Mouse (Mus musculus): ENCODE measurements around the gene Eif4e.
"Not testable (repeated sequence)": the region's sequence is repeated elsewhere in the genome, so short reads cannot be mapped to it uniquely, and the experiment has no call there.

The Eif4e gene

DNA sequence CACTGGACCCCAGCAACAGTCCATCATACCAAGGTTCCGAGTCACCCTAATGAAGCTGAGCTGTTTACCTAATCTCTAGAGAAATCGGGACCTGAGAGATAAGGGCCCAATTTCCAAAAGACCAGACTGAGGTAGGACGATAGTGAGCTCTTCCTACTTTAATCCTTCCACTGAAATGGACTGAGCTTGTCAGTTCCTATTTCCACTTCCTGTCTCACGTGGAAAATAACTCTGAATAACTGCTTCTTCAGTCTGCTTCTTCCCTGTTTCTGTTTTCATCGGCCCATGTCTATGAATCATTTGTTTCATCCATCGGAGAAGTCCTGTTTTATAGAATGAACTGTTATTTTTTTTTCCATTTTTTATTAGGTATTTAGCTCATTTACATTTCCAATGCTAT is 6.8 kb upstream of the Eif4e start:
- DNase-seq, result no peak

DNA sequence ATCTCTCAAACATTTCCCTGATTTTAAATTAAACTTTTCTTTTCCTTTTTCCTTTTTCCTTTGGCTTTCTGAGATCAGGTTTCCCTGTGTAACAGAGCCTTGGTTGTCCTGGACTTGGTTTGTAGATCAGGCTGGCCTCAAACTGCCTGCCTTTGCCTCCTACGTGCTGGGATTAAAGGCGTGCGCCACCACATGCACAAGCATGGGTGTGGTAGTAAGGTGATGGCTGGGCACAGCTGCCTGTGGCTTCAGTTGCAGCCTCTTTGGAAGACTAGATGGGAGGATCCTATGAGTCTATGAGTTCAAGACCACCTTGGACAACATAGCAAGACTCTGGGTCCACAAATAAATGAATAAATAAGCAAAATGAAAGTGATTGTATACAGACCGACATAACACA is 2.0 kb upstream of the Eif4e start:
- DNase-seq, result no peak

DNA sequence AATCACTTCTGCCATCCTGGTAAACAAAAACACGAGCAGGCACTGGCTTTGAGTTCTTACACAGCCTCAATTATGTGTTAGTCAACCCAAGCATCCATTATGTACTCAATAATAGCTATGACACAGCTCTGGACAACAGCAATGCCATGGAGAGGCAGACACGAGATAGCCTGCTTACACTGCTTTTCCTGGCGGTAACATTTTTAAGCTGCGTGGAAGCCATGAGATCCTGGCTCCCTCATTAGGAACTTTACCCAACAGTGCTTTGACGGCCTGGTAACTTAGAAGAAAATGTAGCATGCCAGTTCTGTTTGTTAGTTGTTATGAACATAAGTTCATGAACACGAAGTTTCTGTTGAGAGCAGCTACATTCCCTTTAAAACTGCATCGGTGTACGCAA is 485 bp upstream of the Eif4e start:
- DNase-seq, result no peak

DNA sequence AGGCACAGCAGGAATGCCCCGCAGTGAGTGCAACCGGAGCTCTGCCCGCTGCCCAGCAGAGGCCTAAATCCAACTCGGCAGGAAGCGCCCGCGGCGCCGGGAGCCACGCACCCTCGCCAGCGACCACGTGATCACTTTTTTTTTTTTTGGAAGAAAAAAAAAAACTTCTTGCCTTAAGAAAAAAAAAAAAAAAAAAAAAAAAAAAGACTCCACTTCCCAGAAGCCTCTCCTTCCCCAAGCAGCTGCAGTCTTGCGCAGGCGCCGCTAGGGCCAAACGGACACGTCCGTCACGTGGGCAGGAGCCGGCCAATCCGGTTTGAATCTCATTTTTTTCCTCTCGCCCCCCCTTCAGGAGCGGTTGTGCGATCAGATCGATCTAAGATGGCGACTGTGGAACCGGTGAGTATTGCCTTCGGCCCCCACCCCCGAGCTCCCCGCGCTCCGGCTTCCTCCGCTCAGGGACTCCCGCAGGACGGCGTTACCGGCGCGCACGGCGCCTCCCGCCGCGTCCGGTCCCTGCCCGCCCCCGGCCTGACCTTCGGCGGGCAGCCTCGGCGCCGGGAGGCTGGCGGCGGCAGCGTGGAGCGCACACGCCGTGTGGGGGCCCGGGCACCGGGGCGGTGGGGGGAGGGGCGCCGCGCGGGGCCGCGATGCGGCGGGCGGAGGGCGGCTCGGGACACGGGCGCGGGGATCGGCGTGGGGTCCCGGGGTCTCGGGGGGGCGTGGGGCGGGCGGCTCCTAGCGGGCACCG is 1.1 kb downstream of the Eif4e start:
- peak; percentile 98 for DNase-seq

DNA sequence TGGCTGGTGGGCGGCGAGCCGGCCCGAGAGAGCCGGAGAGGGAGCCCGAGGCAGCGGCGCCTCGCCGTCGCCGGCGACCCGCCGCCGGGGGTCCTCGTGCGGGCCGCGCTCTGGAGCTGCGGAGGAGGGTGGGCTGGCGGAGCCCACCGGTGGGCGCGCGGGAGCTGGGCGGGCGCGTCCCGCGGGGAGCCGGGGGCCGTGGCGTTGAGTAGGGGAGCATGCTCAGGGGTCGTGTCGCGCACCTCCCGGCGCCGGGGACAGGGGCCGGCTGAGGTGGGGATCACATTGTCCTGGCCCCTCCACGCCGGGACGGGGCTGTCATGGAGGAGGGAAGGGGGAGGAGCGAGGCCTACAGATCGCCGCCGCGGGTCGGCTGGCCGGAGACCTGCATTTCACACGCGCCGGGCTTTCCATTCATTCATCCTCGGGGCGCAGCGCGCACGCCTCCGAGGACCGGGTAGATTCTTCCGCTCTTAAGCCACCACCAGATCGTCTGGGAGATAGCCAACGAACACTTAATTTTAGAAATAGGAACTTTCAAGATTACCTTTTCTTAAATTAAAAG is 1.8 kb downstream of the Eif4e start:
- peak; percentile 50 for DNase-seq

DNA sequence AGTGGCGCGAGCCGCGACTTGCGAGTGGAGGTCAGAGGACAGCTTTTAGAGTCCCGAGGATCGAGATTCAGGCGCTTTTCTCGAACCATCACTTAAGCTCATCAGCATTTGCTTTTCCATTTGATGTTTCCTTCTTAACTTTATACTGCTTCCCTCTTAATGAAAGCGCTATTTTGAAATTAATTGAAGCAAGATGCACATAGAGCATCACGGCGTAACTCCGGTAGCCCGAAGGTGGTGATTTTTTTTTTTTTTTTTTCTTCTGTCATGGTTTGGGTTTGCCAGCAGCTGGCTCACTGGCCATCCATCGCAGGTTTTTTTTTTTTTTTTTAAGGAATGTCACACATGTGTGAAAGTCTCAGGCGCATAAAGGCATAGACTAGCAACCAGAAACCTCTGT is 2.3 kb downstream of the Eif4e start:
- DNase-seq, result no peak

DNA sequence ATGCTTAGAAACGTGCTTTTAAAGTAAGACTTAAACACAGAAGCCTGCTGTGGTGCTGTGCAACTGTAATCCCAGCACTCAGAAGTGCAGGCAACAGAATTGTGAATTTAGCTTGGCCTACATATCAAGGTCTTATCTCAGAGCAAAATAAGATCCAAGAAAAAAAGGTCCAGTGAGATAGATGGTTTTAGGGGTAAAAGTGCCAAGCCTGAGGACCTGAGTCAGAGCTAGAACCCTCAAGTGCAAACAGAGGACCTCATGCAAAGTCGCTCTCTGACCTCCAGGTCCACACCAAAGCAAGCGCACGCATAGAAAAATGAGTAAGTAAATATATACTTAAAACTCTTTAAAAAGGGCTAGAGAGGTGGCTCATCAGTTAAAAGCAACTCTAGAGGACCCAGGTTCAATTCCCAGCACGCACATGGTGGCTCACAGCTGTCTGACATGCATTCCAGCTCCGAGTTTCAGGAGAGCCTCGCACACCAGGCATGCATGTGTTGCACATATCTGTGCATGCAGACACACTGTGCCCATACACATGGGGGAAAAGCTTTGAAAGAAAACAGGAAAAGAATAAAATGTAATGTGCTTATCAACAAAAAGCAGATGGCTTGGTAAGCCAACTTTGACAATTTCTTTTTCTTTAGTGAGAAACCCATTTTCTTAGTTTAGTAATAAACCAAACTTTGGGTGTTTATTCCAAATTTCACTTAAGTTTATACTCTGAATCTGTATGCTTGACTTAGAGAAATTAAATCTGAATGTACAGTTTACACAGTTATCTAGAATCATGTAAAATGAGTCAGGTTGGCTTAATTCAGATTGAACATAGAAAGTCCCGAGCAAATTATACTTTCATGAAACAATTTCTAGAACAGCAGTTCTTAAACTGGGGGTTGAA is 4.8 kb downstream of the Eif4e start:
- no peak for DNase-seq

DNA sequence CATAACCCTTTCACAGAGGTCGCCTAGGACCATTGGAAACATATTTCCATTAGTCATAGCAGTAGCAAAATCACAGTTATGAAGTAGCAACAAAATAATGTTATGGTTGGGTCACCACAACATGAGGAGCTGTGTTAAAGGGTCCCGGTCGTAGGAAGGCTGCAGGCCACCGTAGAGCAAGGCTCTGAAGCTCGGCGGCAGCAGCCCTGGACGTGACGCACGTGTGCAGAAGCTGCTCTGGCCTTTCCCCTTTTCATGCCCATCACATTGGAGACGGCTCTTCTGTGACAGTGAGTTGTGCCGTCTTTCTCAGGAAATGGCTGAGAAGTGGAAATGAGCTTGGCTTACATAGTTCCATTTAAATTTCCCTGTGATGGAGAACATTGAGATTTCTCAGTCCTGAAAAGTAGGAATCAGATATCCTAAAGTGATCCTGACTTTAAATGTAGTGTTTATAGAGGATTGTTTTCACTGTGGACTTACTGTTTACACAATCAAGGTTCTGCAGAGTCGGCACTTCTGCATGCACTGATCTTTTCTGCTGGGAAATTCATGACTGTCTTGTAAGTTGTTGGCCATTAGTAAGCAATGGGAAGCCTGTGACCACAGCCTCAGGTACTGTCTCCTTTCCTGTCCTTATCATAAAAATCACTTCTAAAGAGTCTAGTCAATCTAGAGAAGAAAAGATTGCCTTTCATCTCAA is 5.7 kb downstream of the Eif4e start:
- DNase-seq, result no peak

DNA sequence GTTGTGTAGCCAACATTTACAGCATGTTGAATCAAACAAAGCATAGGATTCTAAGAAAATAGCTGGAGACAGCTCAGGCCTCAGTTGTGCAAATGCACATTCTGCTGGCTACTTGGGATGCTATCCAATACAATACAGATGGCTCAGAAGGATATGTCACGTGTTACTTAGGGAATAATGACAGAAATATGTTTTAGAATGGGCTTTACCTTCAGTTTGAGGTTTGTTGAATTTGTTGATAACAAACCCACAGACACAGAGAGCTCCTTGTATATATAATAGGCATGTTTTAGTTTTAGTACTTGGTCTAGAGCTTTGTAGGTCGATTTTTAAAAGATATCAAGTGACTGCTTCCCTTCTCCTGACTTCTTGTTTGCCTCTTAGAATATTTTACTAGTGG is 6.8 kb downstream of the Eif4e start:
- DNase-seq, result no peak

DNA sequence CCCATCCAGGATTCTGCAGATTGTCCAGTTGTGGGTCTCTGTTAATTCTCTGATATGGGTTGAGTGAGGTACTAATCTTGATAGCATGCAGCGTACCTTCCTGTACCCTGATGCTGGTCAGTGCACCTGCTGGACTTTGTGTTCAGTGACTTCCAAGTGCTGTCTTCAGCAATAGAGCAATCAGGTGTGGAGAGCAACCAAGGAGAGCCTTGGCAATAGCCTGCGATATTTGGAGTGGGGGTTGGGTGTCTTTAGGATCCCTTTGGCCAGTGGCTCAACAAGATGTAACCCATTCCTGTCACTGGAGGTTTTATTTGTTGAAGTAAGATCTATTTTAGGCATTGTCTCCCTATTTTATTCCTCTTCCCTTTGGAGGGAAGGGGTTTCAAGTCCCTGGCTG is 10.1 kb downstream of the Eif4e start:
- DNase-seq, result no peak

DNA sequence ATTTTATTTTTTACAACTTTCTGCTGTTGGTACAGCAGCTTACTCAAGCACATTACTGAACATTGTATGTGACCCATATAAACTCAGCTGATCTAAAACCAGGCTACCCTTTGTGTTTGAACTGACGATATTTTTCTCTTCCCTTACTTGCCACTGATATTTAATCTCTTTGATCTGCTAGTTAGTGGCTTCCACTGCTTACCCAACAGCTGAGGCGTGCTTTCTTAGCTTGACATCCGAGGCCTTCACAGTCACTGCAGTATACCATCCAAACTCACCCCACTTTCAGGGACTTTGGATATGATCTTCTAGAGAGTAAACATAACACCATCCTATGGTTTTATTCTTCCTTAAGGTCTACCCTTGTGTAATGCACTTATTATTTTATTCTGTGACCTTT is 16.6 kb downstream of the Eif4e start:
- DNase-seq, result no peak

DNA sequence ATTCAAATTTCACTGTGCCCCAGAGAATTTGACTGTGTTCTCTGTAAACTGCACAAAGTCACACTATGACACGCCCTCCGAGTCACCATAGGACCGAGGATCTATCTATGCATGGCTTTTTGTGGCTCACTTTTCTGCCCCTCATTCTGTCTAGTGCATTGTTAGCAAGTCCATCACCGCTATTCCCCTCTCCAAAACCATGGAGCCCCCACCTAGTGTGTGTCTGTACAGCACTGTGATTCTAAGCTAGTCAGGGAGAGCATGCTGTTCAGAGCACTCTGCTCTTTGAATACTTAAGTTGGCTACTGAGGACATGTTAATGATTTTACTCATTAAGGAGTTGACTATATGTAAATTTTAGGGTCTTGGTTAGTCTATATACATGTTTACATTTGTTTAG is 18.1 kb downstream of the Eif4e start:
- no peak for DNase-seq

DNA sequence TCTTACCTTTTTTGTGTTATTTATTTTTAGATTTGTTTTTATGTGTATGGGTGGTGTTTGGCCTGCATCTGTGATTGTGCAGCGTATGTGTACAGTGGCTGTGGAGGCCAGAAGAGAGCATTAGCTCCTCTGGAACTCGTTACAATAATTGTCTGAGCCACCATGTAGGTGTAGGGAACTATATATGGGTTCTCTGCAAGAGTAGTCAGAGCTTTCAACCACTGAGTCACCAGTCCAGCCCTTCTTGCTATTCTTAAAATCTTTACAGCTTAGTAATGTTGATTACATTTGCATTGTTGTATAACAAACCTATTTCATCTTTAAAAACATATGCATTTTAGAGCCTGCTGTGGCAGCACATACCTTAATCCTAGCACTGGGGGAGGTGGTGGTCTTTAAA is 20.7 kb downstream of the Eif4e start:
- no peak for DNase-seq

DNA sequence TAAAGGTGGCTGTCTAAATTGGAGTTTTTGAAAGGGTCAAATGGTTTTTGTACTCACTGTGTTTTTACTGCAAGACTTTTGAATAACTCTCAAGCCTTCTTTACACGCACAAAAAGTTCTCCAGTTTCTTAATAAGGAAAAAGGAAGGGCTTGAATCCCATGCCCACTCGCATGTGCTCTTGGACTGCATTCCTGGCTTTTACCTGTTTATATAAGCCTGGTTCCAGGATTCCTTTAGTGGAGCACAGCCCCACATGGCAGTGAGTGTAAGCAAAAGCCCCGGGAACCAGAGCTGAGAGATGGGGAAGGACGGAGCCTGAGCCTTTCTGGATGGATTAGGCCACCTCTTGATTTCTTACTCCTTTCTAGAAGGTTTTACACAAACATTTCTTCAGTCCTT is 23.1 kb downstream of the Eif4e start:
- no peak for DNase-seq

DNA sequence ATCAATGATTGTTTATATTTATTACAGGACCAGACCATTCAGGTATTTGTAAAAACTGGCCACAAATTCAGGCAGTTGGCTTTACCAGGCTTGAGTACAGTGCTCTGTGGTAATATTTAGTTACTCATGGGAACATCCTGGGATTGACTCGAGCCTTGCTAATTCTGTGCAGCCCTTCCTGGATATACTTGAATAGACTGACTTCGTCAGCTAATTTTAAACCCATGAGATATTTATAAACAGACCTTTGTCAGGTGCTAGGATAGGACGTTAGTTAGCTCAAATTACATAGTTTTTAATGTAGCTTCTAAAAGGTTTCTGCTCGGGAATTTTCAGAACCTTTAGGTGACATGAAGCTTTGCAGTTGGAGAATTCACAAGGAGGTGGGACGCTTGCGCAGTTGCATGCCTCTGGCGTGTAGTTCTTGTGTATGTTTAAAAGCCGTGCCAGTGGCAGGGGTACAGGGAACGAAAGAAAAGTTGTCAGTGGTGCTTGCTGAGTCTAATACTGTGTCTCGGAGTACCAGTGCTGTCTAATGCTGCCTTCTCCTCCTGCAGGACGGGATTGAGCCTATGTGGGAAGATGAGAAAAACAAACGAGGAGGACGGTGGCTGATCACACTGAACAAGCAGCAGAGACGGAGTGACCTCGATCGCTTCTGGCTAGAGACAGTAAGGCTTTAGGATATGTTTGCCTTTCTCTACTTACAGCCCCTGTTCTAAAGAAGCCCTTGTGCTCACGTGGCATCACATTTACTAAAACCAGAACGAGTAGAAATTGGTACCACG is 24.6 kb downstream of the Eif4e start:
- DNase-seq, result no peak

DNA sequence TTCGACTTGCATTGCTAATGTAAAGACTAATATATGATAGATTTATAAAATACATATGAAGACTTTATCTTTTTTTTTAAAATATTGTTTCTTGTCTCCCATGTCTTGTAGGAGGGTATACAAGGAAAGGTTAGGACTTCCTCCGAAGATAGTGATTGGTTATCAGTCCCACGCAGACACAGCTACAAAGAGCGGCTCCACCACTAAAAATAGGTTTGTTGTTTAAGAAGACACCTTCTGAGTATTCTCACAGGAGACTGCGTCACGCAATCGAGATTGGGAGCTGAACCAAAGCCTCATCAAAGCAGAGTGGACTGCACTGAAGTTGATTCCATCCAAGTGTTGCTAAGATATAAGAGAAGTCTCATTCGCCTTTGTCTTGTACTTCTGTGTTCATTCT is 29.3 kb downstream of the Eif4e start:
- not testable (repeated sequence) for DNase-seq

DNA sequence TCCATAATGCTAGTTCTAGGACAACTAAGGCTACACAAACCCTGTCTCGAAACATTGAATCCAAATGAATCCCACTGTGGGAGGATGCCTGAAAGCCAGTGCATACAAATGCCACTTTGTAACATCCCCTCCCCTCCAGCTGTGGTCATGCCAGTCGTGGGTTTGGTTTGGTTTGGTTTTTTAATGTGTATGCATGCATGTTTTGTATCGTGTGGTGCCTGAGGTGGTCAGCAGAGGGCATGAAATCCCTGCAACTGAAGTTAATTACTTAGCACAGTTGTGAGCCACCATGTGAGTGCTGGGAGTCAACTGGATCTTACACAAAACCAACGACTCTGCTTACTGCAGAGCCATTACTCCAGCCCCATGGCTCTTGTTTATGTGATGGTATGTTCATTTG is 32.5 kb downstream of the Eif4e start:
- DNase-seq, result no peak

DNA sequence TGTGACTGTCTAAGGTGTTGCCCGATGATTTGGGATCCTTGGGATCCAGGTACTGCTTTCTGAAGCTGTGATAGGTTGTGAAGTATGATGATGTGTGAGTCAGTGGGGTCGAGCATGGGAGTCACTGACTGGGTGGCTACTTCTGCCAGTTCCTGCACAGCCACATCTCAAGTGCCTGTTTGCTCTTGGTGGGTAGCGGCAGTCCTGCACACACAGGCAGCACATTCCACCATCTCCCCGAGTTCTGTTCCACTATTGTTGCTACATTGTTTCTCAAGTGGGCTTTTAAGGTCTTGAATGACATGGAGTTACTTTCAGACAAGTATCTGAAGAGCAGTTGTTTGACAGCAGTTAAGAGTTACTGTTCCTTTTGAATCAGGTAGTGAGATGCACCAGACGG is 34.3 kb downstream of the Eif4e start:
- no peak for DNase-seq

DNA sequence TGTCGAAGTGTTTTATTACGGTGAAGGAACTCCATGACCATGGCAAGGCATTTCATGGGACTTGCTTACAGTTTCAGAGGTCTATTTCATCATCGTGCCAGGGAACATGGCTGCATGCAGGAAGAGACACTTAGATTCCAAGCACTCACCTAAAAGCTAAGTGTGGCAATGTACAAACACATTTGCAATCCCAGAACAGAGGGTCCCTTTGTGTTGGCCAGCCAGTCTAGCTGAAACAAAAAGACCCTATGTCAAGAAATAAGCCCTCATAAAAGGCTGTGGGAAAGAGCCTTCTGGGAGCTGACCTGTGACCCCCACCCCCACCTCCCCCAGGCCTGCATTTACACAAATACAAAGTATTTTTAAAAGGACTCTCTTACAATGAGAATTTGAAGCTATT is 34.9 kb downstream of the Eif4e start:
- DNase-seq, result no peak

DNA sequence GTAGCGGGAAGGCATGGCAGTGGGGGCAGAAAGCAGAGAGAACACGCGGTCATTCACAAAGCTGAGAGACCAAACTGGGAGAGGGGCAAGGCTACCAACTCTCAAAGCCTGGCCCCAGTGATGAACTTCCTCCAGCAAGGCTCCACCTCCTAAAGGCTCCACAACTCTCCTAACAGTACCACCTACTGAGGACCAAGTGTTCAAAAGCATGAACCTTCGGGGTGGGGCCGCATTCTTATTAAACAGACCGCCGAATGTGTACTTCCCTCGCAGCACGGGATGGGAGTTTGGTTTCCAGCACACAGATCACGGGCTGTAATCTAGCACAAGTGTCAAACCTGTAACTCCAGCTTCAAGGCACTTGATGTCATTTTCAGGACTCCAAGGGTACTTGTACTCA is 52.9 kb downstream of the Eif4e start:
- DNase-seq, result no peak

DNA sequence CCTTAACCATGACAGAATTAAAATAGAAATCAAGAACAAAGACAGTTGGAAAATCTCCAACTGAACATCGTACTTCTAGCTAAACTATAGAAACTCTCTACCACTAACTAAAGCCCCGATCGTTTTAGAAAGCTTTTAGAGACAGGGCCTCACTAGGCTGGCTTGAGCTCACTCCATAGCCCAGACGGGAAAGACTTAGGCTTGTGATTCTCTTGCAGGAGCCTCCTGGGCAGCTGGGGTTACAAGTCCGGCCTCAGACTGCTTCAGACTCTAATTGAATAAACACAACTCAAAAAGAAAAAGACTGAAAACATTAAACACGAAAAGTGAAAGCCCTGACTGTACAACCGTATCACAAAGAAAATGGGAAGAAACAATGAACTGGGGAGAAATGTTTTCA is 60.2 kb downstream of the Eif4e start:
- DNase-seq, result no peak

DNA sequence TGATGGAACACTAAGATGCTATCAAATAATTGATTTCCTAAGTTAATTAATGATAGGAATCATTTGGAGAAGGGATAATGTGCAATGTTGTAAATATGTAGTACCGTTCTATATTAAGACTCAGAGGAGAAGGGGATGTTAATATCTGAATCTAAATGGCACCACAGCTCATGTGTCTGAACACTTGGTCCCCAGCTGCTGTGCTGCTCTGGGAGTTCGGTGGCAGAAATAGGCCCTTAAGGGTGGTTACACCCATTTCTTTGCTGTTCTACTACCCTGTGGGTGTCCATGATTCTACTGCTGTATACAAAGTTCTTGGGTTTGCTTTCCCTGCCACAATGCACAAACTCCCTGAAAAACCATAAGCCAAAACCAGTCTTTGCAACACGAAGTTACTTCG is 61.2 kb downstream of the Eif4e start:
- no peak for DNase-seq

DNA sequence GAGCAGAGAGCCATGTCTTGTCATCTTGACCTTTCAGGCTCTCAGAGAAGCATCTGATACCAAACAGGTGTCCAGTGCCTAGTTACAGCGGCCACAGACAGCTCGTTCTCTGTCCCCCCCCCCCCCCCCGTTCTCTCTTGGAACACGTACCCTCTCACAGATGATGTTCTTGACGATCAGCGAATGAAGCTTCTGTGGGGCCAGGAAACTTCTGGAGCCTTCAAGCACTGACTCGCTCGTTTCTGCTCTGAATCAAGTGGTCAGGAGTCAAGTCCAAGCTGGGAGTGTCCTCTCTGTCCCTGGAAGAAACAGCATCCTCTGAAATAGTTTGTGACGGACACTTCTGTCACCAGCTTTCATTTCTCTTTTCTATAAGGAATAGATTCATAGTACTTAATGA is 62.0 kb downstream of the Eif4e start:
- no peak for DNase-seq

Data from layer of hippocampus, adult 9-11 months (tissue).